Mouse (Mus musculus) ES-Bruce4 (cell line): ENCODE measurements around the gene Pnp.

ENCODE experiments used
- CTCF ChIP-seq: IDR thresholded peaks from one replicate; pipeline ENCODE4 v1.8.1; 2011; ENCODE audit warnings: low read depth, low read length
- EP300 ChIP-seq: IDR thresholded peaks from 2 replicates; pipeline ENCODE4 v1.6.1; 2011; ENCODE audit warnings: low read depth, low read length; ENCODE audit not compliant: insufficient read depth
- POLR2A ChIP-seq: IDR thresholded peaks from one replicate; pipeline ENCODE4 v1.8.1; 2011; ENCODE audit warnings: low read length; ENCODE audit not compliant: insufficient read depth

GRCm38 (mm10) chr14:50970822-50971221 is 39.9 kb downstream of the Pnp start:
- no peak for TF ChIP-seq EP300
- no peak for TF ChIP-seq CTCF
- TF ChIP-seq POLR2A: no peak
